Mouse (Mus musculus): Measurements from ENCODE around the gene Racgap1. TPM values are rescaled to one million over a fixed set of nuclear protein-coding genes. Genes with fewer than 3 reads are reported as not detected.

The Racgap1 gene
- polyA plus RNA-seq, 1 experiment from 2014 or later = 7.5 TPM

DNA sequence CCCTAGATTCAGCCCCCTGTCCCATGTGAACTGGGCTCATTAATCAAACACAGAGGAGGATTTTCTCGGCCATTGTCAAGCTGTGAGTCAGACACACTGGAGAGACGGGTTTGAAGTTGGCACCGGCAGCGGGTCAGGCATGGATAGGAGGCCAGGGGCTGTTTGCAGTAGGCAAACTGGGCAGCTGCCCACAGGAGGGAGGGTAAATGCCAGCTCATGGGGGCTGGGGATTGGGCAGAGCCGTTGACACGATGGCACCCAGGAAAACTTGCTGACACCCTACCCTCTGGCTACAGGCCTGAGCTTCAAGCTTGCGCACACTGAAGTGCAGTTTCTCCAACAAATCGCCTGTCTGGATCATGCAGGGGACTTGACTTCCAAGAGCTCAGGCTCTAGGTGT is 59.3 kb downstream of the Racgap1 start:
- DNase-seq (ENCODE audit: low spot score) (peak; percentile 65), ATAC-seq (no peak)
- 45% methylated on average over 8 of the region's 8 CpGs for WGBS
- Histone ChIP-seq H3K9me3 (ENCODE audit: low read length) (no peaks in the 10 kb centered on the region), H3K9ac (replicated peaks; ENCODE audit: low read depth) (peak overlapping the region; percentile 37), H3K27ac (ENCODE audit: low read length) (peak overlapping the region; percentile 72), H3K4me1 (ENCODE audit: insufficient read depth, low read depth, low read length) (no peaks in the 10 kb centered on the region; the same call in 1 of the 2 replicates), H3K4me2 (replicated peaks; ENCODE audit: low read depth, low read length) (peak overlapping the region; percentile 61), H3K27me3 (replicated peaks; ENCODE audit: insufficient read depth, low read length) (peaks cover 31% of the 10 kb centered on the region; the same call in 1 of the 2 replicates), H3K36me3 (ENCODE audit: insufficient read depth, low read length) (no peaks in the 10 kb centered on the region), H3K4me3 (ENCODE audit: low read depth, low read length) (peak overlapping the region; percentile 45)
- TF ChIP-seq EP300 (IDR thresholded peaks at IDR 0.05) = no peak
- TF ChIP-seq CTCF (IDR thresholded peaks at IDR 0.05) = no peak

- 4% methylated on average over 32 of the region's 83 CpGs for WGBS
- H3K36me3 ChIP-seq (ENCODE audit: insufficient read depth, low read length) = no peaks in the 10 kb centered on the region
- no peaks in the 10 kb centered on the region for H3K4me1 ChIP-seq (ENCODE audit: insufficient read depth, low read depth, low read length)
- TF ChIP-seq CTCF (IDR thresholded peaks at IDR 0.05) = no peak
- TF ChIP-seq EP300 (IDR thresholded peaks at IDR 0.05) = no peak
- no peaks in the 10 kb centered on the region for H3K9me3 ChIP-seq (ENCODE audit: low read length)
- H3K9ac ChIP-seq (replicated peaks; ENCODE audit: low read depth) = peak within 1 kb of the TSS; percentile 66
- DNase-seq (ENCODE audit: low spot score) = peak; percentile 59
- peak within 1 kb of the TSS; percentile 61 for H3K4me2 ChIP-seq (replicated peaks; ENCODE audit: low read depth, low read length)
- peak within 1 kb of the TSS; percentile 45 for H3K4me3 ChIP-seq (ENCODE audit: low read depth, low read length)
- H3K27me3 ChIP-seq (replicated peaks; ENCODE audit: insufficient read depth, low read length) = peaks cover 32% of the 10 kb centered on the region; the same call in 1 of the 2 replicates
- H3K27ac ChIP-seq (ENCODE audit: low read length) = peak within 1 kb of the TSS; percentile 72
- peak; percentile 72 for ATAC-seq
Measured at GRCm38 (mm10) chr15:99590429-99591084, 60.9 kb downstream of the Racgap1 start, which contains the start of gene Aqp5. Gene Aqp5 (plus strand): TSS chr15:99590782.

- Histone ChIP-seq H3K4me2 (replicated peaks; ENCODE audit: low read depth, low read length) (peak overlapping the region; percentile 61), H3K36me3 (ENCODE audit: insufficient read depth, low read length) (no peaks in the 10 kb centered on the region), H3K4me3 (ENCODE audit: low read depth, low read length) (peak overlapping the region; percentile 10; the same call in 1 of the 2 replicates), H3K9ac (replicated peaks; ENCODE audit: low read depth) (peak overlapping the region; percentile 66; the same call in 1 of the 2 replicates), H3K27ac (ENCODE audit: low read length) (peak overlapping the region; percentile 72), H3K27me3 (replicated peaks; ENCODE audit: insufficient read depth, low read length) (peaks cover 29% of the 10 kb centered on the region; the same call in 1 of the 2 replicates), H3K9me3 (ENCODE audit: low read length) (no peaks in the 10 kb centered on the region), H3K4me1 (ENCODE audit: insufficient read depth, low read depth, low read length) (peaks cover 5% of the 10 kb centered on the region; the same call in 1 of the 2 replicates)
- peak; percentile 29 for DNase-seq (ENCODE audit: low spot score)
- TF ChIP-seq EP300 (IDR thresholded peaks at IDR 0.05) = no peak
- no peak for TF ChIP-seq CTCF (IDR thresholded peaks at IDR 0.05)
- ATAC-seq = no peak
- 22% methylated on average over 7 of the region's 7 CpGs for WGBS
Measured at GRCm38 (mm10) chr15:99589704-99590103, 61.8 kb downstream of the Racgap1 start.

GRCm38 (mm10) chr15:99589237-99589636 is 62.2 kb downstream of the Racgap1 start:
- peak overlapping the region; percentile 10; the same call in 1 of the 2 replicates for H3K4me3 ChIP-seq (ENCODE audit: low read depth, low read length)
- DNase-seq (ENCODE audit: low spot score) (no peak), ATAC-seq (no peak)
- WGBS = 12% methylated on average over 9 of the region's 9 CpGs
- peaks cover 33% of the 10 kb centered on the region; the same call in 1 of the 2 replicates for H3K27me3 ChIP-seq (replicated peaks; ENCODE audit: insufficient read depth, low read length)
- H3K9me3 ChIP-seq (ENCODE audit: low read length) = no peaks in the 10 kb centered on the region
- H3K9ac ChIP-seq (replicated peaks; ENCODE audit: low read depth) = no peak overlapping the region
- H3K4me2 ChIP-seq (replicated peaks; ENCODE audit: low read depth, low read length) = peak overlapping the region; percentile 61; the same call in 1 of the 2 replicates
- H3K4me1 ChIP-seq (ENCODE audit: insufficient read depth, low read depth, low read length) = peaks cover 10% of the 10 kb centered on the region
- no peaks in the 10 kb centered on the region for H3K36me3 ChIP-seq (ENCODE audit: insufficient read depth, low read length)
- TF ChIP-seq EP300 (IDR thresholded peaks at IDR 0.05) (no peak), CTCF (IDR thresholded peaks at IDR 0.05) (no peak)
- H3K27ac ChIP-seq (ENCODE audit: low read length) = no peak overlapping the region

GRCm38 (mm10) chr15:99586525-99586924 is 64.9 kb downstream of the Racgap1 start:
- TF ChIP-seq CTCF (IDR thresholded peaks at IDR 0.05) (no peak), EP300 (IDR thresholded peaks at IDR 0.05) (no peak)
- Histone ChIP-seq H3K4me2 (replicated peaks; ENCODE audit: low read depth, low read length) (no peak overlapping the region), H3K9ac (replicated peaks; ENCODE audit: low read depth) (no peak overlapping the region), H3K9me3 (ENCODE audit: low read length) (no peaks in the 10 kb centered on the region), H3K4me3 (ENCODE audit: low read depth, low read length) (no peak overlapping the region), H3K27ac (ENCODE audit: low read length) (no peak overlapping the region), H3K27me3 (replicated peaks; ENCODE audit: insufficient read depth, low read length) (peaks cover 48% of the 10 kb centered on the region), H3K4me1 (ENCODE audit: insufficient read depth, low read depth, low read length) (peaks cover 16% of the 10 kb centered on the region), H3K36me3 (ENCODE audit: insufficient read depth, low read length) (no peaks in the 10 kb centered on the region)
- no peak for DNase-seq (ENCODE audit: low spot score)
- ATAC-seq = no peak
- 82% methylated on average over 3 of the region's 3 CpGs for WGBS

DNA sequence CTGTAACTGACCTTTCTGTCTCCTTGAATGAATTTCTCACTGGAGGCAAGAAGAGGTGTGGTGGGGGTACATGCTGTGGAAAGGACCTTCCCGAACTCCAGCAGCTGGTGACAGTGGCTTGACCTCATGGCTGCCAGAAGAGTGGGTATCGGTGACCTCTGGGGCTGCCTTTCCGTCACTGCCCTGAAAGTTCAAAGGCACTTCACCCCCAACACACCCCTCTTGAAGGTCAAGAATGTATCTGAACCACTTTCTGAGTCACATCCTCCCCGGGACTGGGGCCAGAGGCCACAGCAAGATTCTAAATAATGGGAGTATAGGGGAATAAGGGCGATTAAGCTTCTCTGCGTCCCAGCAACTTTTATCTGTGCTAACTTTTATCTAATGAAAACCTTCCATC is 65.7 kb downstream of the Racgap1 start:
- Histone ChIP-seq H3K9ac (replicated peaks; ENCODE audit: low read depth) (no peak overlapping the region), H3K4me3 (ENCODE audit: low read depth, low read length) (no peak overlapping the region), H3K9me3 (ENCODE audit: low read length) (no peaks in the 10 kb centered on the region), H3K36me3 (ENCODE audit: insufficient read depth, low read length) (no peaks in the 10 kb centered on the region), H3K27ac (ENCODE audit: low read length) (no peak overlapping the region), H3K4me2 (replicated peaks; ENCODE audit: low read depth, low read length) (no peak overlapping the region), H3K27me3 (replicated peaks; ENCODE audit: insufficient read depth, low read length) (peaks cover 50% of the 10 kb centered on the region), H3K4me1 (ENCODE audit: insufficient read depth, low read depth, low read length) (peaks cover 16% of the 10 kb centered on the region)
- DNase-seq (ENCODE audit: low spot score) (no peak), ATAC-seq (no peak)
- 56% methylated on average over 6 of the region's 6 CpGs for WGBS
- TF ChIP-seq EP300 (IDR thresholded peaks at IDR 0.05) (no peak), CTCF (IDR thresholded peaks at IDR 0.05) (no peak)

All from lung, postnatal 0 days (tissue).